Mouse (Mus musculus) G1E (cell line): ENCODE data around the gene Usp34. TPM values are rescaled to one million over a fixed set of nuclear protein-coding genes. Genes with fewer than 3 reads are reported as not detected.

Experiments used
- ATAC-seq: 2 replicates; pipeline ENCODE4 v1.8.0; 2016; ENCODE audit warnings: mild to moderate bottlenecking; ENCODE audit not compliant: insufficient number of reproducible peaks, poor library complexity, low FRiP score, severe bottlenecking; ENCODE audit errors: extremely low read depth
- DNase-seq: peaks from one replicate; pipeline ENCODE4 v3.0.0; 2012; ENCODE audit warnings: low spot score
- H3K27me3 ChIP-seq: 2 replicates; pipeline ENCODE4 v1.6.1; 2012; ENCODE audit warnings: mild to moderate bottlenecking, low read length, inconsistent platforms; ENCODE audit not compliant: insufficient read depth
- H3K36me3 ChIP-seq: replicated peaks from 2 replicates; pipeline ENCODE3; 2012; ENCODE audit warnings: mild to moderate bottlenecking, inconsistent platforms
- H3K4me1 ChIP-seq: 2 replicates; pipeline ENCODE4 v1.6.1; 2012; ENCODE audit warnings: low read depth, low read length, inconsistent platforms, mixed read lengths; ENCODE audit not compliant: insufficient read depth
- H3K4me3 ChIP-seq: 2 replicates; pipeline ENCODE4 v1.5.1; 2012; ENCODE audit warnings: low read depth, mild to moderate bottlenecking, inconsistent platforms, low read length, moderate library complexity, mixed read lengths
- H3K9me3 ChIP-seq: replicated peaks from 2 replicates; pipeline ENCODE4 v1.6.1; 2012; ENCODE audit warnings: inconsistent platforms
- CTCF ChIP-seq: IDR thresholded peaks from 2 replicates; pipeline ENCODE4 v1.5.1; 2012; ENCODE audit warnings: low read depth, low read length, inconsistent platforms, mixed read lengths
- GATA1 ChIP-seq: IDR thresholded peaks from 2 replicates; pipeline ENCODE4 v1.6.1; 2012; ENCODE audit warnings: borderline replicate concordance, low read length, inconsistent platforms, mixed read lengths
- GATA2 ChIP-seq: IDR thresholded peaks from 2 replicates; pipeline ENCODE4 v1.6.1; 2012; ENCODE audit warnings: low read depth, low read length, inconsistent platforms, borderline replicate concordance
- POLR2AphosphoS5 ChIP-seq: IDR thresholded peaks from 2 replicates; pipeline ENCODE4 v1.6.1; 2012; ENCODE audit warnings: low read depth, low read length, inconsistent platforms; ENCODE audit not compliant: insufficient replicate concordance
- TAL1 ChIP-seq: conservative IDR thresholded peaks from 2 replicates; pipeline ENCODE4 v1.6.1; 2012; ENCODE audit warnings: low read depth, low read length, inconsistent platforms, mixed read lengths
- polyA plus RNA-seq: library from polyadenylated mRNA; stranded (reverse); fragments of >175 nt; gene quantifications from 2 replicates; pipeline ENCODE4 v1.2.3, GENCODE M21; 2012
- total RNA-seq, 2 experiments: library from RNA; stranded (forward) in 1 of 2; stranded (reverse) in 1 of 2; fragments of 200-1000 nt in 1 of 2; fragments of >200 nt in 1 of 2; fragmentation: Nextera tagmentation in 1 of 2; gene quantifications; 2 replicates each; pipeline ENCODE4 v1.2.3; 2014 to 2017

The Usp34 gene
- 148 and 165 TPM in 2 replicates for total RNA-seq (2014; fragmentation: Nextera tagmentation)
- total RNA-seq (2017): 52.0 and 54.8 TPM in 2 replicates
- 1.3 and 2.5 TPM in 2 replicates for polyA plus RNA-seq

- peak within 1 kb of the TSS; percentile 89 for H3K4me3 ChIP-seq
- DNase-seq (peak; percentile 69), ATAC-seq (0 out of 2 replicates have a peak, but pooled peaks have one; percentile 30)
- TF ChIP-seq TAL1: no peak
- no peaks in the 10 kb centered on the region for H3K27me3 ChIP-seq
- H3K4me1 ChIP-seq: peaks cover 26% of the 10 kb centered on the region
- H3K9me3 ChIP-seq: no peaks in the 10 kb centered on the region
- peaks cover 19% of the 10 kb centered on the region for H3K36me3 ChIP-seq
Observed at GRCm38 (mm10) chr11:23306764-23307565, at the start of gene Usp34. Usp34 (plus strand) TSS chr11:23306895.

DNA sequence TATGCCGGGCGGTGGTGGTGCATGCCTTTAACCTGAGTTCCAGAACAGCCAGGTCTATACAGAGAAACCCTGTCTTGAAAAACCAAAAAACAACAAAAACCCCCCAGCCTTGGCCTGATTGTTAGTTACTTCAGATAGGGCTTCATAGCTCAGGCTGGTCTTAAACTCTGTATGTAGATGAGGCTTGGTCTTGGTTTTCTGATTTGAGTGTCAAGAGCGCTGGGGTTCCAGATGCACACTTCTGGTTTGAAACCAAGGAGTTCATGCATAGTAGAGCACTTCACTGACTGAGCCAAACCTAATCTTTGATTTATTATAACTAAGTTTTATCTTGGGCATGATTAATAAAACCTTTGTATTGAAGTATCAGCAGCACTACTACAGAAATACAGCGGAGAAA lies 47.6 kb upstream of the Usp34 start:
- H3K9me3 ChIP-seq: no peaks in the 10 kb centered on the region
- H3K27me3 ChIP-seq: no peaks in the 10 kb centered on the region
- no peak for DNase-seq
- peaks cover 54% of the 10 kb centered on the region for H3K36me3 ChIP-seq
- peaks cover 52% of the 10 kb centered on the region for H3K4me1 ChIP-seq
- peak overlapping the region; percentile 35; the same call in 1 of the 2 replicates for H3K4me3 ChIP-seq
- no peak for ATAC-seq
- TF ChIP-seq POLR2AphosphoS5: no peak
- no peak for TF ChIP-seq TAL1
- TF ChIP-seq CTCF: no peak
- no peak for TF ChIP-seq GATA2
- TF ChIP-seq GATA1: no peak

DNA sequence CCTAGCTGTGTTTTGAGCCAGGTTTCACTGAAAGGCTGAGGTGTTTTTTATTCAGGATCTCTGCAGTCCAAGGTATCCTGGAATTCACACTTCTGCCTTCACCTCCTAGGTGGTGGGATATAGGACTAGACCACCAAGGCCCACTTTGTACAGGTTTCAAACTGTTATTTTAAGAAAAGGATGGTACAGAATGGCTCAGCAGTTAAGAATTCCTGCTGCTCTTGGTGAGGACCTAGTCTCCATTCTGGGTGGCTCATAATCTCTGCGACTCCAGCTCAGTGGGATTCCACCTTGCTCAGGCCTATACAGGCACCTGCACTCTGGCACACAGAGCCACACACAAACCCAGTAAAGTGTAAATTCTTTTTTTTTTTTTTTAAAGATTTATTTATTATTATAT lies 47.2 kb upstream of the Usp34 start:
- no peak for ATAC-seq
- H3K4me3 ChIP-seq: peak overlapping the region; percentile 44; the same call in 1 of the 2 replicates
- TF ChIP-seq CTCF (no peak), POLR2AphosphoS5 (no peak), TAL1 (no peak), GATA2 (no peak), GATA1 (no peak)
- DNase-seq: no peak
- no peaks in the 10 kb centered on the region for H3K27me3 ChIP-seq
- peaks cover 57% of the 10 kb centered on the region for H3K36me3 ChIP-seq
- H3K4me1 ChIP-seq: peaks cover 49% of the 10 kb centered on the region
- no peaks in the 10 kb centered on the region for H3K9me3 ChIP-seq

- TF ChIP-seq TAL1 (no peak), POLR2AphosphoS5 (no peak), GATA2 (no peak), CTCF (no peak), GATA1 (no peak)
- Histone ChIP-seq H3K4me1 (peaks cover 46% of the 10 kb centered on the region), H3K27me3 (no peaks in the 10 kb centered on the region), H3K9me3 (no peaks in the 10 kb centered on the region), H3K36me3 (peaks cover 64% of the 10 kb centered on the region), H3K4me3 (peak overlapping the region; percentile 28; the same call in 1 of the 2 replicates)
- DNase-seq (no peak), ATAC-seq (no peak)
Observed at GRCm38 (mm10) chr11:23260186-23260585, 46.5 kb upstream of the Usp34 start.

DNA sequence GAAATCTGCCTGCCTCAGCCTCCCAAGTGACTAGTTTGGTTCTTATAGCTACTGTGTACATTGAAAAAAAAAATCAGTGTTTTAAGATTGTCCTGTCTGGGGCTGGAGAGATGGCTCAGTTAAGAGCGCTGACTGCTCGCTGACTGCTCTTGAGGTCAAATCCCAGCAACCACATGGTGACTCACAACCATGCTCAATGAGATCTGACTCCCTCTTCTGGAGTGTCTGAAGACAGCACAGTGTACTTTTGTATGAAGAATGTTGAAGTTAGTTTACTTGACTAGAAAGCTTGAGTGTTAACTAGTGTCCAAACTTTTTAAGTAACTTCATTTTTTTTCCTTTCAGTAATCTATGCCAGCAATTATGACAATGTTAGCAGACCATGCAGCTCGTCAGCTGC lies 45.2 kb upstream of the Usp34 start:
- TF ChIP-seq POLR2AphosphoS5 (no peak), GATA1 (no peak), GATA2 (no peak), CTCF (no peak), TAL1 (no peak)
- no peak for ATAC-seq
- Histone ChIP-seq H3K27me3 (no peaks in the 10 kb centered on the region), H3K4me3 (no peak overlapping the region), H3K9me3 (no peaks in the 10 kb centered on the region), H3K4me1 (peaks cover 50% of the 10 kb centered on the region), H3K36me3 (peaks cover 77% of the 10 kb centered on the region)
- no peak for DNase-seq

- Histone ChIP-seq H3K4me3 (no peak overlapping the region), H3K36me3 (peaks cover 86% of the 10 kb centered on the region), H3K9me3 (no peaks in the 10 kb centered on the region), H3K4me1 (peaks cover 37% of the 10 kb centered on the region), H3K27me3 (no peaks in the 10 kb centered on the region)
- TF ChIP-seq GATA1 (no peak), CTCF (no peak), POLR2AphosphoS5 (no peak)
- ATAC-seq (no peak), DNase-seq (no peak)
Observed at GRCm38 (mm10) chr11:23264949-23265348, 41.7 kb upstream of the Usp34 start.
